Mouse (Mus musculus) forebrain, embryonic 11.5 days (tissue): ENCODE data around the gene Lenep. TPM values are rescaled to one million over a fixed set of nuclear protein-coding genes. Genes with fewer than 3 reads are reported as not detected.

ENCODE experiments used
- ATAC-seq: fragments of 200-750 bp; cut with Nextera tagmentation; replicated peaks from 2 replicates; pipeline ENCODE4 v1.8.0; 2017; ENCODE audit warnings: moderate TSS enrichment; ENCODE audit not compliant: low FRiP score
- DNase-seq: peaks from one replicate; pipeline ENCODE4 v3.0.0-alpha.2; 2017; ENCODE audit warnings: low spot score
- H3K27ac ChIP-seq: fragments of 300-500 bp; sonication (generic); 2 replicates; pipeline ENCODE4 v1.5.1; 2014; ENCODE audit warnings: low read depth, low read length
- H3K27me3 ChIP-seq: fragments of 300-500 bp; sonication (generic); 2 replicates; pipeline ENCODE4 v1.6.1; 2014; ENCODE audit warnings: mild to moderate bottlenecking, low read length, mixed read lengths; ENCODE audit not compliant: control insufficient read depth, insufficient read depth
- H3K36me3 ChIP-seq: fragments of 300-500 bp; sonication (generic); 2 replicates; pipeline ENCODE4 v1.6.1; 2014; ENCODE audit warnings: mild to moderate bottlenecking, low read length, moderate library complexity, mixed read lengths; ENCODE audit not compliant: control insufficient read depth, insufficient read depth
- H3K4me1 ChIP-seq: fragments of 300-500 bp; sonication (generic); replicated peaks from 2 replicates; pipeline ENCODE4 v1.6.1; 2014; ENCODE audit warnings: low read length, mixed read lengths; ENCODE audit not compliant: control insufficient read depth, insufficient read depth
- H3K4me2 ChIP-seq: fragments of 300-500 bp; sonication (generic); 2 replicates; pipeline ENCODE4 v1.6.1; 2014; ENCODE audit warnings: low read depth, mild to moderate bottlenecking, low read length, moderate library complexity, mixed read lengths; ENCODE audit not compliant: severe bottlenecking
- H3K4me3 ChIP-seq: fragments of 300-500 bp; sonication (generic); 2 replicates; pipeline ENCODE4 v1.5.1; 2014; ENCODE audit warnings: low read depth, low read length
- H3K9ac ChIP-seq: fragments of 300-500 bp; sonication (generic); 2 replicates; pipeline ENCODE4 v1.6.1; 2014; ENCODE audit warnings: low read length
- H3K9me3 ChIP-seq: fragments of 300-500 bp; sonication (generic); 2 replicates; pipeline ENCODE4 v1.6.1; 2016; ENCODE audit warnings: low read length, mixed read lengths; ENCODE audit not compliant: control insufficient read depth
- WGBS: fragments of 180-500 bp; shearing (Covaris S2); extraction: QIAGEN DNeasy Blood & Tissue Kit; methylation state at CpG from one replicate; pipeline ENCODE4 v1.1.7; 2014; 5-methylcytosine and 5-hydroxymethylcytosine counted together
- polyA plus RNA-seq: library from polyadenylated mRNA; unstranded; fragments of >200 nt; fragmentation: Nextera tagmentation; extraction: Ambion mirVana; gene quantifications from 2 replicates; pipeline ENCODE4 v1.2.1, GENCODE M21; 2014

Gene Lenep
- polyA plus RNA-seq, 1 experiment from 2014 or later, result 0.91 TPM

GRCm38 (mm10) chr3:89378394-89379067 is 24.1 kb downstream of the Lenep start:
- peak; percentile 89 for ATAC-seq
- Histone ChIP-seq H3K9me3 (no peaks in the 10 kb centered on the region), H3K4me1 (peaks cover 4% of the 10 kb centered on the region), H3K4me2 (peak overlapping the region; percentile 86), H3K4me3 (peak overlapping the region; percentile 52), H3K36me3 (no peaks in the 10 kb centered on the region), H3K27ac (no peak overlapping the region), H3K27me3 (no peaks in the 10 kb centered on the region), H3K9ac (peak overlapping the region; percentile 73)
- peak; percentile 94 for DNase-seq
- under 1% methylated on average over 26 of the region's 29 CpGs for WGBS

- Histone ChIP-seq H3K36me3 (no peaks in the 10 kb centered on the region), H3K27me3 (no peaks in the 10 kb centered on the region), H3K9me3 (no peaks in the 10 kb centered on the region), H3K27ac (no peak overlapping the region), H3K4me1 (peaks cover 4% of the 10 kb centered on the region), H3K4me2 (no peak overlapping the region; the same call in 1 of the 2 replicates), H3K9ac (no peak overlapping the region; the same call in 1 of the 2 replicates), H3K4me3 (peak overlapping the region; percentile 52; the same call in 1 of the 2 replicates)
- 66% methylated on average over 4 of the region's 4 CpGs for WGBS
- ATAC-seq, result peak; percentile 40; the same call in 1 of the 2 replicates
- no peak for DNase-seq
These were observed 24.8 kb downstream of the Lenep start for GRCm38 (mm10) chr3:89377831-89378230.

- H3K27me3 ChIP-seq, result no peaks in the 10 kb centered on the region
- 48% methylated on average over 5 of the region's 5 CpGs for WGBS
- no peaks in the 10 kb centered on the region for H3K36me3 ChIP-seq
- no peak for ATAC-seq
- no peak for DNase-seq
- H3K4me2 ChIP-seq, result no peak overlapping the region
- no peaks in the 10 kb centered on the region for H3K9me3 ChIP-seq
- peaks cover 2% of the 10 kb centered on the region for H3K4me1 ChIP-seq
- no peak overlapping the region for H3K9ac ChIP-seq
- H3K27ac ChIP-seq, result no peak overlapping the region
- no peak overlapping the region for H3K4me3 ChIP-seq
These were observed 28.9 kb downstream of the Lenep start for GRCm38 (mm10) chr3:89373581-89374231.

GRCm38 (mm10) chr3:89367338-89367737 is 35.3 kb downstream of the Lenep start:
- ATAC-seq (no peak), DNase-seq (no peak)
- Histone ChIP-seq H3K9ac (no peak overlapping the region), H3K4me2 (no peak overlapping the region), H3K4me3 (no peak overlapping the region), H3K9me3 (no peaks in the 10 kb centered on the region), H3K27me3 (no peaks in the 10 kb centered on the region), H3K4me1 (no peaks in the 10 kb centered on the region), H3K36me3 (no peaks in the 10 kb centered on the region), H3K27ac (no peak overlapping the region)
- whole genome bisulfite sequencing, result 73% methylated on average over 11 of the region's 11 CpGs

GRCm38 (mm10) chr3:89365486-89366414 is 36.8 kb downstream of the Lenep start:
- H3K9ac ChIP-seq, result no peak overlapping the region
- WGBS, result 79% methylated on average over 20 of the region's 20 CpGs
- no peak for ATAC-seq
- H3K9me3 ChIP-seq, result no peaks in the 10 kb centered on the region
- no peak overlapping the region for H3K4me3 ChIP-seq
- no peaks in the 10 kb centered on the region for H3K36me3 ChIP-seq
- H3K4me2 ChIP-seq, result no peak overlapping the region
- H3K27me3 ChIP-seq, result no peaks in the 10 kb centered on the region
- no peaks in the 10 kb centered on the region for H3K4me1 ChIP-seq
- no peak overlapping the region for H3K27ac ChIP-seq
- no peak for DNase-seq

GRCm38 (mm10) chr3:89365153-89365485 is 37.5 kb downstream of the Lenep start, which contains the start of gene Dcst1:
Dcst1 (minus strand) TSS chr3:89365253.
- no peak within 1 kb of the TSS for H3K9ac ChIP-seq
- ATAC-seq, result no peak
- 84% methylated on average over 11 of the region's 11 CpGs for WGBS
- H3K4me2 ChIP-seq, result no peak within 1 kb of the TSS
- no peak within 1 kb of the TSS for H3K27ac ChIP-seq
- H3K36me3 ChIP-seq, result no peaks in the 10 kb centered on the region
- DNase-seq, result no peak
- H3K9me3 ChIP-seq, result no peaks in the 10 kb centered on the region
- no peaks in the 10 kb centered on the region for H3K27me3 ChIP-seq
- no peak within 1 kb of the TSS for H3K4me3 ChIP-seq
- no peaks in the 10 kb centered on the region for H3K4me1 ChIP-seq

- no peaks in the 10 kb centered on the region for H3K4me1 ChIP-seq
- ATAC-seq (no peak), DNase-seq (no peak)
- H3K36me3 ChIP-seq, result no peaks in the 10 kb centered on the region
- H3K27me3 ChIP-seq, result no peaks in the 10 kb centered on the region
- H3K27ac ChIP-seq, result no peak overlapping the region
- WGBS, result 56% methylated on average over 8 of the region's 8 CpGs
- no peak overlapping the region for H3K4me2 ChIP-seq
- H3K9me3 ChIP-seq, result no peaks in the 10 kb centered on the region
- H3K4me3 ChIP-seq, result no peak overlapping the region
- no peak overlapping the region for H3K9ac ChIP-seq
These were observed 38.0 kb downstream of the Lenep start for GRCm38 (mm10) chr3:89364631-89365030.

- Histone ChIP-seq H3K4me2 (no peak within 1 kb of the TSS), H3K36me3 (no peaks in the 10 kb centered on the region), H3K27me3 (no peaks in the 10 kb centered on the region), H3K4me3 (no peak within 1 kb of the TSS), H3K4me1 (no peaks in the 10 kb centered on the region), H3K27ac (no peak within 1 kb of the TSS), H3K9me3 (no peaks in the 10 kb centered on the region), H3K9ac (no peak within 1 kb of the TSS)
- 83% methylated on average over 7 of the region's 7 CpGs for WGBS
- DNase-seq, result no peak
- no peak for ATAC-seq
These were observed 40.9 kb downstream of the Lenep start, which contains the start of gene Dcst2 for GRCm38 (mm10) chr3:89361675-89362074. Dcst2 (plus strand) TSS chr3:89361975.
